Mouse (Mus musculus) C2C12 (cell line): ENCODE measurements around the gene Col4a2. TPM values are rescaled to one million over a fixed set of nuclear protein-coding genes. Genes with fewer than 3 reads are reported as not detected.
A peak's percentile ranks its signal among the peaks of the same experiment; 100 is the strongest.

Source experiments
- H3K27me3 ChIP-seq: one replicate; pipeline ENCODE4 v1.6.1; 2011; ENCODE audit not compliant: control insufficient read depth, insufficient read depth, insufficient read length
- H3K36me3 ChIP-seq: one replicate; pipeline ENCODE4 v1.6.1; 2011; ENCODE audit not compliant: control insufficient read depth, insufficient read depth
- H3K4me3 ChIP-seq: one replicate; pipeline ENCODE4 v1.5.1; 2011; ENCODE audit warnings: mild to moderate bottlenecking, control low read depth; ENCODE audit not compliant: poor library complexity, insufficient read depth, severe bottlenecking
- H3K79me2 ChIP-seq: one replicate; pipeline ENCODE4 v1.6.1; 2011; ENCODE audit not compliant: control insufficient read depth, insufficient read depth
- H3K79me3 ChIP-seq: one replicate; pipeline ENCODE4 v1.6.1; 2011; ENCODE audit warnings: low read depth, control low read depth
- H3ac ChIP-seq: one replicate; pipeline ENCODE3; 2011; ENCODE audit warnings: low read depth; ENCODE audit not compliant: control insufficient read depth, insufficient read length
- CEBPB ChIP-seq: IDR thresholded peaks from one replicate; pipeline ENCODE4 v1.6.1; 2011; ENCODE audit warnings: low read depth, mild to moderate bottlenecking, control low read depth, moderate library complexity
- CTCF ChIP-seq: IDR thresholded peaks from one replicate; pipeline ENCODE4 v1.5.1; 2011; ENCODE audit not compliant: control insufficient read depth, insufficient read depth, insufficient read length
- FOSL1 ChIP-seq: IDR thresholded peaks from one replicate; pipeline ENCODE4 v1.8.0; 2011; ENCODE audit warnings: mild to moderate bottlenecking, low read length; ENCODE audit not compliant: poor library complexity, insufficient read depth, severe bottlenecking
- MAX ChIP-seq: IDR thresholded peaks from one replicate; pipeline ENCODE4 v1.6.1; 2011; ENCODE audit warnings: mild to moderate bottlenecking, control low read depth
- MYOD1 ChIP-seq: IDR thresholded peaks from one replicate; pipeline ENCODE4 v1.6.1; 2011; ENCODE audit warnings: low read depth; ENCODE audit not compliant: control insufficient read depth, insufficient read length
- MYOG ChIP-seq: IDR thresholded peaks from one replicate; pipeline ENCODE4 v1.6.1; 2011; ENCODE audit not compliant: control insufficient read depth, insufficient read length; ENCODE audit errors: extremely low read depth
- USF1 ChIP-seq: IDR thresholded peaks from one replicate; pipeline ENCODE4 v1.6.1; 2011; ENCODE audit warnings: low read depth, mild to moderate bottlenecking, control low read depth, moderate library complexity
- polyA plus RNA-seq: library from polyadenylated mRNA; unstranded; fragments of >200 nt; fragmentation: generic; extraction: Trizol; gene quantifications from one replicate; pipeline ENCODE4 v1.2.1, GENCODE M21; 2012; ENCODE audit warnings: missing spikeins

The Col4a2 gene
- polyA plus RNA-seq, 1 experiment = 68.8 TPM

- Histone ChIP-seq H3K27me3 (no peaks in the 10 kb centered on the region), H3K36me3 (no peaks in the 10 kb centered on the region), H3K4me3 (no peak overlapping the region), H3ac (no peak overlapping the region), H3K79me2 (peaks cover 20% of the 10 kb centered on the region), H3K79me3 (no peaks in the 10 kb centered on the region)
- TF ChIP-seq MAX = no peak
- no peak for TF ChIP-seq MYOG
- TF ChIP-seq CTCF = no peak
- no peak for TF ChIP-seq FOSL1
- no peak for TF ChIP-seq MYOD1
- no peak for TF ChIP-seq CEBPB
- no peak for TF ChIP-seq USF1
These were observed 55.1 kb downstream of the Col4a2 start for GRCm38 (mm10) chr8:11367670-11368069.

DNA sequence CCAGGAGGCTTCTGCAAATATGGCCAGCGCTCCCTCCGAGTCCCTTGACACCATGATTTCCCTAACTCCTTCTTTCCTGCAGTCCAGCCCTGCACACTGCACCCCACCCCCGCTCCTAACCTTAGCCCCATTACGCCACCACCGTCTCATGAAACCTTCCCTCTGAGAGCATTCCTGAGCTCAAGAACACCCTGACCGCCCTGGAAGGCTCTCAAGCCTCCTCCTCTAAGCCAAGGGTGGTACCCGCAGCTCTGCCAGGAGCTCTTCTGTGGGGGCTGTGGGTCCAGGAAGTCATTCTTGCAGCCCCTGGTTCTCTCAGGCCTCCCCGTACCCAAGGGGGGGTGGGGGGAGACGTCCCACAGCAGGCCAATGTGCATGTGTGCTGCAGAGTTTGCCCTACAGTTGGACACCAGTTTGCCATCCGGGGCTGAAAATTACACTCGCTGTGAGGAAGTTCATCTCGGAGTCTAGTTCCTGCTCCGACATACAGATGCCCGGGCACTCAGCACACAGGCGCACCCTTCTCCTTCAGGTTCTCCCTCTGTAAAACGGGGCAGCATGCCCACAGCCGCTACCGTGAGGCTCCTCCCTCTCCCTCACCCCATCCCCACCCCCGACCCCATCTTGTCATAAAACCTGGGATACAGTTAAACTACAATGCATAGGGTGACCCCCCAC, 57.1 kb downstream of the Col4a2 start:
- no peaks in the 10 kb centered on the region for H3K27me3 ChIP-seq
- H3K79me3 ChIP-seq = no peaks in the 10 kb centered on the region
- H3K36me3 ChIP-seq = no peaks in the 10 kb centered on the region
- H3ac ChIP-seq = no peak overlapping the region
- H3K79me2 ChIP-seq = peaks cover 20% of the 10 kb centered on the region
- TF ChIP-seq MAX (no peak), CEBPB (no peak), USF1 (no peak), MYOD1 (no peak), MYOG (no peak), FOSL1 (no peak), CTCF (no peak)
- H3K4me3 ChIP-seq = no peak overlapping the region

- no peak overlapping the region for H3K4me3 ChIP-seq
- H3K79me3 ChIP-seq = no peaks in the 10 kb centered on the region
- H3ac ChIP-seq = no peak overlapping the region
- TF ChIP-seq MAX (peak; percentile 11), FOSL1 (no peak), MYOD1 (peak; percentile 50), USF1 (no peak)
- no peaks in the 10 kb centered on the region for H3K36me3 ChIP-seq
- H3K27me3 ChIP-seq = no peaks in the 10 kb centered on the region
- H3K79me2 ChIP-seq = peaks cover 20% of the 10 kb centered on the region
These were observed 58.7 kb downstream of the Col4a2 start for GRCm38 (mm10) chr8:11371347-11371746.

DNA sequence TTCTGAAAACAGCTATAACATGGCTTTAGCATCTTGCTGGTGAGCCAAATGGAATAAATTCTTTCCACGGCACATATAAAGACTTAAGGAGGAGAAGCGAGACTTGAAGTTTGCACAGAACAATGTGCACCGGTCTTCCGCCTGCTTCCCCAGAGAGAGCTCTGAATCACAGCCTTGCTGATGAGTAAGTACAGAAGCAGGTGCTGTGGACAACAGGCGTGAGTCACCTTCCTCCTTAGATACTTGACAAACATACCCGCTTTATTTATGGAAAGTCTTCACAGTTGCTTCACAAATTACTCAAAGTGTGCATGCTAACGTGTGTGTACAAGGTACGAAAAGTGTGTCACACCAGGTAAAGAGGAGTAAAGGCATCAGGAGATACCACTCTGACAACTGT, 59.5 kb downstream of the Col4a2 start:
- H3K27me3 ChIP-seq = no peaks in the 10 kb centered on the region
- TF ChIP-seq CTCF (no peak), MYOD1 (peak; percentile 99), MAX (peak; percentile 94), FOSL1 (peak; percentile 96), MYOG (no peak), CEBPB (peak; percentile 69), USF1 (no peak)

DNA sequence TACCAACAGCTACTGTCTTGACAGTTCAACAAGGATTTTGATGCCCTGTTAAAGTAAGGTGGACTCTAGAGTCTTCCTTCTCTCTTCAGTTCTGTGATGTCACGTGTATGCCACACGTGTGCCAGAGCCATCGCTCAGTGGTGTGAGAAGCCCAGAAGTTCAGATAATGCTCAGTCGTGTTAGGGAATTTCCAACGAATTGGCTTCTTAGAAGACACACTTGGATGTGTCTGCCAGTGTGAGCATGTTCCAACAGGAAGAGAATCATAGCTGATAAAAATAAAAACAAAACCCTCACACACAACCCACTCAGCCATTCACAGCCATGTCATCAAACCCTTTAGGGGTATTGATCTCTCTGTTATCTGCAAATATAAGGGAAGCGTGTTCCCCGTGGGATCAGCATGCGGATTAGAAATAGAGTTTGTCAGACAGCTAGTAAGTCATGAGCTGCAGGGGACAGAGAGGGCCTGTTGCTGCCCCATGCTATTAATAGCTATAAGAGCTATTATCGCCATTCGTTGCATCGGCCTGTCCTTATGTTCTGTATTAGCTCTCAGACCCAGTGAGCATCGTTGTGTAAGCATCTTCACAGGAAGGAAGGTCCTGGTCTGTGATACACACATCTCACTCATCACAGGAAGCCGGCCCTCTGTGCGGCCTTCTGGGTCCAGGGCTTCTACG, 61.2 kb downstream of the Col4a2 start:
- Histone ChIP-seq H3K79me2 (peaks cover 8% of the 10 kb centered on the region), H3ac (no peak overlapping the region), H3K4me3 (no peak overlapping the region), H3K36me3 (no peaks in the 10 kb centered on the region), H3K27me3 (no peaks in the 10 kb centered on the region), H3K79me3 (no peaks in the 10 kb centered on the region)
- TF ChIP-seq USF1 (no peak), MAX (no peak), MYOG (no peak), CTCF (no peak), CEBPB (no peak), MYOD1 (no peak), FOSL1 (no peak)

More for the DNA sequence above, 59.5 kb downstream of the Col4a2 start:
- H3ac ChIP-seq = no peak overlapping the region
- no peaks in the 10 kb centered on the region for H3K79me3 ChIP-seq
- H3K36me3 ChIP-seq = no peaks in the 10 kb centered on the region
- peaks cover 20% of the 10 kb centered on the region for H3K79me2 ChIP-seq
- no peak overlapping the region for H3K4me3 ChIP-seq
